Mouse (Mus musculus): ENCODE data around the gene Rpgrip1. TPM values are rescaled to one million over a fixed set of nuclear protein-coding genes. Genes with fewer than 3 reads are reported as not detected.

The Rpgrip1 gene
- polyA plus RNA-seq, 1 experiment from 2014 or later, result 29.4 TPM

- no peak for TF ChIP-seq CTCF (IDR thresholded peaks at IDR 0.05; ENCODE audit: low read depth)
- no peak for TF ChIP-seq EP300 (optimal IDR thresholded peaks at IDR 0.05)
- no peak overlapping the region for H3K4me2 ChIP-seq (replicated peaks; ENCODE audit: low read depth)
- H3K36me3 ChIP-seq (ENCODE audit: control insufficient read depth, insufficient read depth, low read length), result peaks cover 10% of the 10 kb centered on the region
- H3K4me1 ChIP-seq (replicated peaks; ENCODE audit: control insufficient read depth, insufficient read depth), result no peaks in the 10 kb centered on the region
- no peak overlapping the region for H3K4me3 ChIP-seq (ENCODE audit: low read depth, low read length)
- no peaks in the 10 kb centered on the region for H3K9me3 ChIP-seq (ENCODE audit: control insufficient read depth, low read length)
- ATAC-seq (ENCODE audit: low FRiP score, low TSS enrichment) (no peak), DNase-seq (ENCODE audit: low spot score) (no peak)
- H3K27ac ChIP-seq (replicated peaks), result no peak overlapping the region
- no peaks in the 10 kb centered on the region for H3K27me3 ChIP-seq (ENCODE audit: control insufficient read depth, insufficient read depth, low read length)
- H3K9ac ChIP-seq (ENCODE audit: low read length), result no peak overlapping the region
- 96% methylated on average over 2 of the region's 2 CpGs for WGBS
Observed at GRCm38 (mm10) chr14:52166571-52166970, 56.1 kb downstream of the Rpgrip1 start.

GRCm38 (mm10) chr14:52188788-52189187 is 78.3 kb downstream of the Rpgrip1 start:
- no peak for ATAC-seq (ENCODE audit: low FRiP score, low TSS enrichment)
- WGBS, result 90% methylated on average over 1 of the region's 1 CpGs
- TF ChIP-seq EP300 (optimal IDR thresholded peaks at IDR 0.05) (no peak), CTCF (IDR thresholded peaks at IDR 0.05; ENCODE audit: low read depth) (no peak)
- Histone ChIP-seq H3K9me3 (ENCODE audit: control insufficient read depth, low read length) (no peaks in the 10 kb centered on the region), H3K4me2 (replicated peaks; ENCODE audit: low read depth) (no peak overlapping the region), H3K36me3 (ENCODE audit: control insufficient read depth, insufficient read depth, low read length) (no peaks in the 10 kb centered on the region), H3K9ac (ENCODE audit: low read length) (no peak overlapping the region), H3K4me1 (replicated peaks; ENCODE audit: control insufficient read depth, insufficient read depth) (no peaks in the 10 kb centered on the region), H3K27ac (replicated peaks) (no peak overlapping the region), H3K4me3 (ENCODE audit: low read depth, low read length) (no peak overlapping the region), H3K27me3 (ENCODE audit: control insufficient read depth, insufficient read depth, low read length) (no peaks in the 10 kb centered on the region)
- DNase-seq (ENCODE audit: low spot score), result no peak

- WGBS, result 70% methylated on average over 2 of the region's 2 CpGs
- no peaks in the 10 kb centered on the region for H3K4me1 ChIP-seq (replicated peaks; ENCODE audit: control insufficient read depth, insufficient read depth)
- DNase-seq (ENCODE audit: low spot score) (no peak), ATAC-seq (ENCODE audit: low FRiP score, low TSS enrichment) (no peak)
- TF ChIP-seq EP300 (optimal IDR thresholded peaks at IDR 0.05) (no peak), CTCF (IDR thresholded peaks at IDR 0.05; ENCODE audit: low read depth) (peak; percentile 50)
- H3K4me2 ChIP-seq (replicated peaks; ENCODE audit: low read depth), result no peak overlapping the region
- no peaks in the 10 kb centered on the region for H3K36me3 ChIP-seq (ENCODE audit: control insufficient read depth, insufficient read depth, low read length)
- H3K27me3 ChIP-seq (ENCODE audit: control insufficient read depth, insufficient read depth, low read length), result no peaks in the 10 kb centered on the region
- H3K9ac ChIP-seq (ENCODE audit: low read length), result no peak overlapping the region
- H3K27ac ChIP-seq (replicated peaks), result no peak overlapping the region
- H3K9me3 ChIP-seq (ENCODE audit: control insufficient read depth, low read length), result no peaks in the 10 kb centered on the region
- H3K4me3 ChIP-seq (ENCODE audit: low read depth, low read length), result no peak overlapping the region
Observed at GRCm38 (mm10) chr14:52189519-52189918, 79.0 kb downstream of the Rpgrip1 start.

GRCm38 (mm10) chr14:52190740-52191359 is 80.3 kb downstream of the Rpgrip1 start:
- no peaks in the 10 kb centered on the region for H3K27me3 ChIP-seq (ENCODE audit: control insufficient read depth, insufficient read depth, low read length)
- H3K9ac ChIP-seq (ENCODE audit: low read length), result no peak overlapping the region
- H3K4me2 ChIP-seq (replicated peaks; ENCODE audit: low read depth), result no peak overlapping the region
- no peaks in the 10 kb centered on the region for H3K4me1 ChIP-seq (replicated peaks; ENCODE audit: control insufficient read depth, insufficient read depth)
- ATAC-seq (ENCODE audit: low FRiP score, low TSS enrichment) (0 out of 2 replicates have a peak, but pooled peaks have one; percentile 42), DNase-seq (ENCODE audit: low spot score) (peak; percentile 56)
- no peaks in the 10 kb centered on the region for H3K36me3 ChIP-seq (ENCODE audit: control insufficient read depth, insufficient read depth, low read length)
- no peaks in the 10 kb centered on the region for H3K9me3 ChIP-seq (ENCODE audit: control insufficient read depth, low read length)
- H3K4me3 ChIP-seq (ENCODE audit: low read depth, low read length), result no peak overlapping the region
- H3K27ac ChIP-seq (replicated peaks), result no peak overlapping the region
- TF ChIP-seq CTCF (IDR thresholded peaks at IDR 0.05; ENCODE audit: low read depth) (peak; percentile 76), EP300 (optimal IDR thresholded peaks at IDR 0.05) (no peak)

- Histone ChIP-seq H3K4me1 (replicated peaks; ENCODE audit: control insufficient read depth, insufficient read depth) (0 out of 2 replicates have a peak, but pooled peaks cover 2% of the 10 kb centered on the region), H3K9me3 (ENCODE audit: control insufficient read depth, low read length) (no peaks in the 10 kb centered on the region), H3K27me3 (ENCODE audit: control insufficient read depth, insufficient read depth, low read length) (no peaks in the 10 kb centered on the region), H3K9ac (ENCODE audit: low read length) (peak overlapping the region; percentile 98; the same call in 1 of the 2 replicates), H3K36me3 (ENCODE audit: control insufficient read depth, insufficient read depth, low read length) (peaks cover 5% of the 10 kb centered on the region; the same call in 1 of the 2 replicates), H3K27ac (replicated peaks) (no peak overlapping the region), H3K4me3 (ENCODE audit: low read depth, low read length) (peak overlapping the region; percentile 99), H3K4me2 (replicated peaks; ENCODE audit: low read depth) (peak overlapping the region; percentile 90)
- no peak for ATAC-seq (ENCODE audit: low FRiP score, low TSS enrichment)
- 10% methylated on average over 3 of the region's 3 CpGs for WGBS
- TF ChIP-seq CTCF (IDR thresholded peaks at IDR 0.05; ENCODE audit: low read depth), result peak; percentile 77
- no peak for TF ChIP-seq EP300 (optimal IDR thresholded peaks at IDR 0.05)
- DNase-seq (ENCODE audit: low spot score), result peak; percentile 74
Observed at GRCm38 (mm10) chr14:52195691-52196090, 85.2 kb downstream of the Rpgrip1 start.
